Mouse (Mus musculus) brain, embryonic 14.5 days (tissue): ENCODE measurements around the gene Atad3a.

Experiments
- CTCF ChIP-seq: fragments of 200-500 bp; IDR thresholded peaks from 2 replicates; pipeline ENCODE4 v1.5.1; 2012; ENCODE audit warnings: inconsistent platforms, mild to moderate bottlenecking, moderate library complexity, borderline replicate concordance; ENCODE audit not compliant: insufficient read depth, insufficient read length; ENCODE audit errors: extremely low read depth
- POLR2A ChIP-seq: fragments of 200-500 bp; IDR thresholded peaks from 2 replicates; pipeline ENCODE4 v1.6.1; 2012; ENCODE audit warnings: mild to moderate bottlenecking, inconsistent platforms, borderline replicate concordance; ENCODE audit not compliant: poor library complexity, insufficient read depth, insufficient read length, severe bottlenecking; ENCODE audit errors: extremely low read depth

GRCm38 (mm10) chr4:155772786-155773185 is 11.9 kb upstream of the Atad3a start:
- no peak for TF ChIP-seq CTCF
- TF ChIP-seq POLR2A, result no peak
